Mouse (Mus musculus) CH12.LX (cell line): ENCODE data around the gene Patj.

Experiments
- CTCF ChIP-seq, 2 experiments: IDR thresholded peaks in 1 of 2; conservative IDR thresholded peaks in 1 of 2; 2 replicates each; pipeline ENCODE4 v1.5.1; 2011 to 2012; ENCODE audit warnings: low read depth in 2 of 2, low read length in 2 of 2, improper control_type of control experiment in 1 of 2, inconsistent platforms in 1 of 2, mild to moderate bottlenecking in 1 of 2, moderate library complexity in 1 of 2
- MAZ ChIP-seq: IDR thresholded peaks from 2 replicates; pipeline ENCODE4 v1.6.1; 2012; ENCODE audit warnings: low read depth, mild to moderate bottlenecking, inconsistent platforms, low read length, improper control_type of control experiment, moderate library complexity
- MEF2A ChIP-seq: IDR thresholded peaks from 2 replicates; pipeline ENCODE4 v1.6.1; 2014; ENCODE audit warnings: low read depth, mild to moderate bottlenecking, inconsistent platforms, low read length, improper control_type of control experiment, borderline replicate concordance
- POLR2A ChIP-seq: IDR thresholded peaks from 2 replicates; pipeline ENCODE4 v1.6.1; 2011; ENCODE audit warnings: low read depth, mild to moderate bottlenecking, improper control_type of control experiment, low read length
- SIN3A ChIP-seq: IDR thresholded peaks from 2 replicates; pipeline ENCODE4 v1.6.1; 2012; ENCODE audit warnings: low read length, improper control_type of control experiment, inconsistent platforms
- TCF12 ChIP-seq: IDR thresholded peaks from 2 replicates; pipeline ENCODE4 v1.6.1; 2014; ENCODE audit warnings: low read depth, mild to moderate bottlenecking, inconsistent platforms, low read length, improper control_type of control experiment

DNA sequence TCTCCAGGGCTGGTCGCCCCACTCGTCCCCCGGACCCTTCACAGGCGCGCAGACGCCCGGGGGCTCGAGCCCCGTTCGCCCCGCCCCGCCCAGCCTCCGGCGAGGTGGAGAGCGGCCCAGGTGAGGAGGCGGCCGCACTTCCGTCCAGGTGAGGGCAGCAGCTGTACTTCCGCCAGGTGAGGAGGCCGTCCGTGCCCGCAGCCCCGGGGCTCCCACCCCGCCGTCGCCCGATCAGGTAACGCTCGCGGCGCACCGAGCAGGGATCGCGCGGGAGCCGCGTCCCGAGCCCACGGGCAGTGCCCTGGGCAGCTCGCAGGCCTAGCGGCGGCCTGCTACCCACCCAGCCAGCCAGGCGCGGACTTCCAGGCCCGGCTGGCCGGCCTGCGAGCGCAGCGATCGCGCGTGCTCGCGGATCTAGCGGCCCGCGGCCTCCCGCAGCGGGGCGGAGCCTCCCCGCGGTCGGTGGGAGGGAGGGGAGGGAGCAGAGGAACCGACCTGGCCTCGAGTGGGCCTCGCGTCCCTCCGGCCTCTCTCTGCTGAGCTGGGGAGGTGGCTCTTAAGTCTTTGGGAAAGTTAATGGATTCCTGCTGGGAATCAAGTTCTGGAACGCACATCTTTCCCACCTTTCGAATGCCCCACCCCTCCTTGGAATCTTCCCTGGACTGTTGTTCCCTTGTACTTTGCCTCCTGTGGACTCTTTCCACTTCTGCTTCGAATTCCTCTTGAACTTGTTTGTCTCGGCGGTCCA is at the start of gene Patj:
- TF ChIP-seq MEF2A (no peak), SIN3A (no peak), POLR2A (no peak), TCF12 (no peak), MAZ (no peak), CTCF (conservative IDR thresholded peaks at IDR 0.05 in 1 of 2, IDR thresholded peaks at IDR 0.05 in 1 of 2; ENCODE audit: low read depth in 2 of 2, low read length in 2 of 2) (no peak)
